Mouse (Mus musculus) lung, embryonic 16.5 days (tissue): ENCODE measurements around the gene Zzef1. TPM values are rescaled to one million over a fixed set of nuclear protein-coding genes. Genes with fewer than 3 reads are reported as not detected.

ENCODE experiments used
- ATAC-seq: fragments of 200-750 bp; cut with Nextera tagmentation; 2 replicates; pipeline ENCODE4 v1.8.0; 2017; ENCODE audit warnings: low read depth, mild to moderate bottlenecking, moderate library complexity
- H3K27ac ChIP-seq: fragments of 300-500 bp; sonication (generic); 2 replicates; pipeline ENCODE4 v1.5.1; 2014; ENCODE audit warnings: mild to moderate bottlenecking, control low read depth, low read length
- H3K27me3 ChIP-seq: fragments of 300-500 bp; sonication (generic); 2 replicates; pipeline ENCODE4 v1.6.1; 2014; ENCODE audit warnings: low read depth, low read length, mixed read lengths; ENCODE audit not compliant: control insufficient read depth, insufficient read depth
- H3K36me3 ChIP-seq: fragments of 300-500 bp; sonication (generic); 2 replicates; pipeline ENCODE4 v1.6.1; 2014; ENCODE audit warnings: low read length; ENCODE audit not compliant: control insufficient read depth, insufficient read depth
- H3K4me1 ChIP-seq: fragments of 300-500 bp; sonication (generic); replicated peaks from 2 replicates; pipeline ENCODE4 v1.6.1; 2014; ENCODE audit warnings: low read length, mixed read lengths; ENCODE audit not compliant: control insufficient read depth, insufficient read depth
- H3K4me2 ChIP-seq: fragments of 300-500 bp; sonication (generic); 2 replicates; pipeline ENCODE4 v1.6.1; 2014; ENCODE audit warnings: low read depth, low read length, control low read depth
- H3K4me3 ChIP-seq: fragments of 300-500 bp; sonication (generic); 2 replicates; pipeline ENCODE4 v1.5.1; 2014; ENCODE audit warnings: mild to moderate bottlenecking, low read length, control low read depth
- H3K9ac ChIP-seq: fragments of 300-500 bp; sonication (generic); 2 replicates; pipeline ENCODE4 v1.6.1; 2014; ENCODE audit warnings: low read length, control low read depth
- H3K9me3 ChIP-seq: fragments of 300-500 bp; sonication (generic); 2 replicates; pipeline ENCODE4 v1.6.1; 2016; ENCODE audit warnings: low read length; ENCODE audit not compliant: control insufficient read depth
- WGBS: fragments of 180-500 bp; shearing (Covaris S2); extraction: QIAGEN DNeasy Blood & Tissue Kit; methylation state at CpG from one replicate; pipeline ENCODE4 v1.1.7; 2014; 5-methylcytosine and 5-hydroxymethylcytosine counted together
- polyA plus RNA-seq: library from polyadenylated mRNA; unstranded; fragments of >200 nt; fragmentation: Nextera tagmentation; extraction: Ambion mirVana; gene quantifications from 2 replicates; pipeline ENCODE4 v1.2.1, GENCODE M21; 2015

Gene Zzef1
- polyA plus RNA-seq, 1 experiment from 2014 or later = 9.0 TPM

GRCm38 (mm10) chr11:72798112-72798511, 2.1 kb downstream of the Zzef1 start:
- Histone ChIP-seq H3K4me3 (no peak overlapping the region), H3K27me3 (no peaks in the 10 kb centered on the region), H3K4me1 (peaks cover 12% of the 10 kb centered on the region), H3K9me3 (no peaks in the 10 kb centered on the region), H3K27ac (no peak overlapping the region), H3K9ac (no peak overlapping the region), H3K36me3 (no peaks in the 10 kb centered on the region), H3K4me2 (no peak overlapping the region)
- no peak for ATAC-seq

- H3K36me3 ChIP-seq = no peaks in the 10 kb centered on the region
- ATAC-seq = no peak
- no peaks in the 10 kb centered on the region for H3K9me3 ChIP-seq
- no peaks in the 10 kb centered on the region for H3K27me3 ChIP-seq
- no peak overlapping the region for H3K9ac ChIP-seq
- no peak overlapping the region for H3K4me2 ChIP-seq
- no peak overlapping the region for H3K27ac ChIP-seq
- H3K4me3 ChIP-seq = no peak overlapping the region
- peaks cover 11% of the 10 kb centered on the region for H3K4me1 ChIP-seq
These were observed 5.2 kb downstream of the Zzef1 start for GRCm38 (mm10) chr11:72801182-72801581.

DNA sequence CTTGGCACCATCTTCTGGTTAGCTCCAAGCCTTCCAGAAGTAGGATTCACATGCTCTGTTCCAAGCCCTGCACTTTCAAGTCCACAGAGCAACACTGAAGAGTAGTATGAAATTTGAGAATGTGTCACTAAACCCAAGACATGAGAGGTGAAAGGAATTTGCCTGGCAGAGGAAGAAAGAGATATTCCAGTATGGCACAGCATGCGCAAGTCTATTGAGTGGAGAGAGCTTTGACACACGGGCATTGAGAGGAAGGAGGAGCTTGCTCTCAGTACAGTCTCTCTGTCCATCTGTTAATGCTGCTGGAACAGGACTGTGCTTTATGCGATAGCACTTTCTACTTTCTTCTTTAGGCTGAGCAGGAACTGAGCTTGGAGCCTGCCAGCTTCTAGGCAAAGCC, 7.0 kb downstream of the Zzef1 start:
- Histone ChIP-seq H3K9ac (no peak overlapping the region), H3K4me3 (no peak overlapping the region), H3K36me3 (no peaks in the 10 kb centered on the region), H3K4me1 (peaks cover 7% of the 10 kb centered on the region), H3K27ac (peak overlapping the region; percentile 5; the same call in 1 of the 2 replicates), H3K9me3 (no peaks in the 10 kb centered on the region), H3K27me3 (no peaks in the 10 kb centered on the region), H3K4me2 (no peak overlapping the region)
- peak; percentile 70 for ATAC-seq
- WGBS = 32% methylated on average over 3 of the region's 3 CpGs

DNA sequence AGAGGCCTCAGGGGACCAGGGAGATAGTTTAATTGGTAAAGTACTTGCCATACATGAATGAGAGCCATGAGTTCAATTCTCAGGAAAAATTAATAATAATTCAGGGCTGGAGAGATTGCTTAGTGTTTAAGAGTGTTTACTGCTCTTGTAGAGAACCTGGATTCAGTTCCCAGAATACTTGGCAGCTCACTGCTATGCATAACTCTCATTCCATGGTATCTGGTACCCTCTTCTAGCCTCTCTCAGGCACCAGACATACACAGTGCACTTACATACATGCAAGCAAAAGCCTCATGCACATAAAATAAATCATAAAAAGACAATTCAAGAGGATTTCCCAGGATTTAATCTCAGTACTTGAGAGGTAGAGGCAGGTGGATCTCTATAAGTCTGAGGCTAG, 8.6 kb downstream of the Zzef1 start:
- Histone ChIP-seq H3K27me3 (no peaks in the 10 kb centered on the region), H3K4me1 (peaks cover 9% of the 10 kb centered on the region), H3K27ac (no peak overlapping the region), H3K4me3 (no peak overlapping the region), H3K9me3 (no peaks in the 10 kb centered on the region), H3K36me3 (no peaks in the 10 kb centered on the region), H3K4me2 (no peak overlapping the region), H3K9ac (no peak overlapping the region)
- ATAC-seq = no peak

- H3K36me3 ChIP-seq = no peaks in the 10 kb centered on the region
- no peak overlapping the region for H3K4me2 ChIP-seq
- WGBS = 92% methylated on average over 3 of the region's 3 CpGs
- H3K9ac ChIP-seq = no peak overlapping the region
- no peak overlapping the region for H3K27ac ChIP-seq
- ATAC-seq = no peak
- no peaks in the 10 kb centered on the region for H3K9me3 ChIP-seq
- no peak overlapping the region for H3K4me3 ChIP-seq
- no peaks in the 10 kb centered on the region for H3K27me3 ChIP-seq
- peaks cover 9% of the 10 kb centered on the region for H3K4me1 ChIP-seq
These were observed 9.2 kb downstream of the Zzef1 start for GRCm38 (mm10) chr11:72805232-72805631.

- no peak for ATAC-seq
- Histone ChIP-seq H3K36me3 (no peaks in the 10 kb centered on the region), H3K4me2 (no peak overlapping the region), H3K4me1 (peaks cover 9% of the 10 kb centered on the region), H3K4me3 (no peak overlapping the region), H3K27ac (no peak overlapping the region), H3K27me3 (no peaks in the 10 kb centered on the region), H3K9me3 (no peaks in the 10 kb centered on the region), H3K9ac (no peak overlapping the region)
- 53% methylated on average over 2 of the region's 2 CpGs for WGBS
These were observed 10.5 kb downstream of the Zzef1 start for GRCm38 (mm10) chr11:72806556-72806955.

GRCm38 (mm10) chr11:72807992-72808391, 12.0 kb downstream of the Zzef1 start:
- 61% methylated on average over 4 of the region's 4 CpGs for WGBS
- H3K4me2 ChIP-seq = no peak overlapping the region
- no peaks in the 10 kb centered on the region for H3K36me3 ChIP-seq
- no peak overlapping the region for H3K27ac ChIP-seq
- ATAC-seq = no peak
- no peak overlapping the region for H3K4me3 ChIP-seq
- no peak overlapping the region for H3K9ac ChIP-seq
- H3K9me3 ChIP-seq = no peaks in the 10 kb centered on the region
- H3K27me3 ChIP-seq = no peaks in the 10 kb centered on the region
- peaks cover 7% of the 10 kb centered on the region for H3K4me1 ChIP-seq

- ATAC-seq = no peak
- Histone ChIP-seq H3K4me3 (no peak overlapping the region), H3K4me2 (no peak overlapping the region), H3K9ac (no peak overlapping the region), H3K36me3 (no peaks in the 10 kb centered on the region), H3K9me3 (no peaks in the 10 kb centered on the region), H3K27ac (no peak overlapping the region), H3K4me1 (no peaks in the 10 kb centered on the region), H3K27me3 (no peaks in the 10 kb centered on the region)
- WGBS = 88% methylated on average over 5 of the region's 5 CpGs
These were observed 17.7 kb downstream of the Zzef1 start for GRCm38 (mm10) chr11:72813687-72814086.

DNA sequence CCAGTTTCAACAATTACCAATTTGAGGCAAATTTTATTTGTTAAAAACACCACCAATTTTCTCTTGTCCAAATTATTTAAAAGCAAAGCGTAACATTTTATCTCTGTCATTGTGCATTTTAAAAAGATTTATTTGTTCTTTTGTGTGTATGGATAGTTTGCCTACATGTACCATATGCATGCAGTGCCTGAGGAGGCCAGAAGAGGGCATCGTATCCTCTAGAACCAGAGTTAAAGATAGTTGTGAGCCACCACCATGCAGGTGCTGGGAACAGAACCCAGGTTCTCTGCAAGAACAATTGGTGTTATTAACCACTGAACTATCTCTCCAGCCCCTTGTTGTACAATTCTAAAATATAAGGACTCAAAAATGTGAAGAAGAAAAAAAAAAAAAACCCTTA, 18.2 kb downstream of the Zzef1 start:
- no peaks in the 10 kb centered on the region for H3K9me3 ChIP-seq
- H3K4me2 ChIP-seq = no peak overlapping the region
- H3K27ac ChIP-seq = no peak overlapping the region
- H3K9ac ChIP-seq = no peak overlapping the region
- H3K4me3 ChIP-seq = no peak overlapping the region
- ATAC-seq = no peak
- WGBS = 76% methylated on average over 2 of the region's 2 CpGs
- no peaks in the 10 kb centered on the region for H3K36me3 ChIP-seq
- H3K4me1 ChIP-seq = no peaks in the 10 kb centered on the region
- no peaks in the 10 kb centered on the region for H3K27me3 ChIP-seq

- no peak overlapping the region for H3K9ac ChIP-seq
- WGBS = 71% methylated on average over 1 of the region's 1 CpGs
- no peak overlapping the region for H3K4me2 ChIP-seq
- no peak overlapping the region for H3K27ac ChIP-seq
- no peaks in the 10 kb centered on the region for H3K9me3 ChIP-seq
- H3K36me3 ChIP-seq = peaks cover 7% of the 10 kb centered on the region; the same call in 1 of the 2 replicates
- no peak for ATAC-seq
- H3K27me3 ChIP-seq = no peaks in the 10 kb centered on the region
- H3K4me3 ChIP-seq = no peak overlapping the region
- H3K4me1 ChIP-seq = no peaks in the 10 kb centered on the region
These were observed 20.8 kb downstream of the Zzef1 start for GRCm38 (mm10) chr11:72816859-72817258.
